Mouse (Mus musculus) limb, embryonic 12.5 days (tissue): ENCODE data around the gene Arhgef25. TPM values are rescaled to one million over a fixed set of nuclear protein-coding genes. Genes with fewer than 3 reads are reported as not detected.
A peak's percentile ranks its signal among the peaks of the same experiment; 100 is the strongest.

Experiments used
- ATAC-seq: fragments of 200-750 bp; cut with Nextera tagmentation; 2 replicates; pipeline ENCODE4 v1.8.0; 2017; ENCODE audit warnings: low read depth, moderate TSS enrichment; ENCODE audit not compliant: insufficient number of reproducible peaks, insufficient read depth, low FRiP score, low TSS enrichment
- H3K27ac ChIP-seq: fragments of 300-500 bp; sonication (generic); 2 replicates; pipeline ENCODE4 v1.5.1; 2016; ENCODE audit warnings: mild to moderate bottlenecking, moderate library complexity
- H3K27me3 ChIP-seq: fragments of 300-500 bp; sonication (generic); 2 replicates; pipeline ENCODE4 v1.6.1; 2016; ENCODE audit warnings: mild to moderate bottlenecking, moderate library complexity
- H3K36me3 ChIP-seq: fragments of 300-500 bp; sonication (generic); 2 replicates; pipeline ENCODE4 v1.6.1; 2016; ENCODE audit warnings: mild to moderate bottlenecking, moderate library complexity
- H3K4me1 ChIP-seq: fragments of 300-500 bp; sonication (generic); replicated peaks from 2 replicates; pipeline ENCODE4 v1.6.1; 2016
- H3K4me2 ChIP-seq: fragments of 300-500 bp; sonication (generic); 2 replicates; pipeline ENCODE4 v1.6.1; 2016; ENCODE audit warnings: mild to moderate bottlenecking, moderate library complexity
- H3K4me3 ChIP-seq: fragments of 300-500 bp; sonication (generic); replicated peaks from 2 replicates; pipeline ENCODE4 v1.5.1; 2016; ENCODE audit warnings: mild to moderate bottlenecking
- H3K9ac ChIP-seq: fragments of 300-500 bp; sonication (generic); replicated peaks from 2 replicates; pipeline ENCODE4 v1.6.1; 2016; ENCODE audit warnings: mild to moderate bottlenecking, moderate library complexity
- H3K9me3 ChIP-seq: fragments of 300-500 bp; sonication (generic); 2 replicates; pipeline ENCODE4 v1.6.1; 2016; ENCODE audit warnings: mild to moderate bottlenecking, moderate library complexity
- WGBS: fragments of 180-500 bp; shearing (Covaris S2); methylation state at CpG from one replicate; pipeline ENCODE4 v1.1.7; 2016; 5-methylcytosine and 5-hydroxymethylcytosine counted together
- polyA plus RNA-seq: library from polyadenylated mRNA; unstranded; fragments of >200 nt; fragmentation: Nextera tagmentation; extraction: Ambion mirVana; gene quantifications from 2 replicates; pipeline ENCODE4 v1.2.1, GENCODE M21; 2016

Gene Arhgef25
- polyA plus RNA-seq, 1 experiment from 2014 or later = 67.5 TPM

DNA sequence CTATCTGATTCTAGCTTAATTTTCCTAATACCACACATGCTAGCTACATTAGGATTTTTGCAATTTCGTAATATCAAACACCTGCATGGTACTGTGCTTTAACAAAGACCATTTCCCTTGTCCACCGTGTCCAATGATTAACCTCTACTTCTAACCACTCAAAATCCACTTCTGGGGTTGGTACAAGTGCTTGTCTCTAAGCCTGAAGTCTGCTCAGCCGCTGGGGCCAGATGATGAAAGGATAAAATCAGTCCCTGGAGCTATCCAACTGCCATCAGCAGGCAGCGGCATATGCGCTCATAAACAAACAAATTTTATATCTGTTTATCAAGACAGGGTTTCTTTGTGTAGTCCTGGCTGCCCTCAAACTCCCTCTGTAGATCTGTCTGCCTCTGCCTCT is 14.7 kb upstream of the Arhgef25 start:
- peaks cover 84% of the 10 kb centered on the region for H3K36me3 ChIP-seq
- no peak for ATAC-seq
- H3K4me3 ChIP-seq = no peak overlapping the region
- no peak overlapping the region for H3K4me2 ChIP-seq
- H3K27me3 ChIP-seq = no peaks in the 10 kb centered on the region
- H3K9me3 ChIP-seq = no peaks in the 10 kb centered on the region
- no peak overlapping the region for H3K27ac ChIP-seq
- H3K9ac ChIP-seq = no peak overlapping the region
- no peaks in the 10 kb centered on the region for H3K4me1 ChIP-seq
- 93% methylated on average over 5 of the region's 5 CpGs for WGBS

DNA sequence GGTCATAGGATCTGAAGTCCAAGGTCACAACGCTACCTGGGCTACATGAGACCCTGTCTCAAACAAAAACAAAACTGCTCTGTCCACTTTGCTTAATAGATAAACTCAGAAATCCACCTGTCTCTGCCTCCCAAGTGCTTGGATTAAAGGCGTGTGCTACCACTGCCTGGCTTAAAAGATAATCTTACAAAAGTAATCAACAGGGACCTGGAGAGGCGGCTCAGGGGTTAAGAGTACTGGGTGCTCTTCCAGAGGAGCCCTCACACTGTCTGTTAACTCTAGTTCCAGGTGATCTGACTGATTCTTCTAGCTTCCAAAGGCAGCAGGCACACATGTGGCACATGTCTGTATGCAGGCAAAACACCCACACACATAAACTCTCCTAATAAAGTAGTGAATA is 13.2 kb upstream of the Arhgef25 start:
- 91% methylated on average over 3 of the region's 3 CpGs for WGBS
- H3K4me1 ChIP-seq = no peaks in the 10 kb centered on the region
- no peaks in the 10 kb centered on the region for H3K9me3 ChIP-seq
- no peak for ATAC-seq
- H3K4me3 ChIP-seq = no peak overlapping the region
- peaks cover 91% of the 10 kb centered on the region for H3K36me3 ChIP-seq
- no peak overlapping the region for H3K27ac ChIP-seq
- H3K27me3 ChIP-seq = no peaks in the 10 kb centered on the region
- H3K9ac ChIP-seq = no peak overlapping the region
- no peak overlapping the region for H3K4me2 ChIP-seq

DNA sequence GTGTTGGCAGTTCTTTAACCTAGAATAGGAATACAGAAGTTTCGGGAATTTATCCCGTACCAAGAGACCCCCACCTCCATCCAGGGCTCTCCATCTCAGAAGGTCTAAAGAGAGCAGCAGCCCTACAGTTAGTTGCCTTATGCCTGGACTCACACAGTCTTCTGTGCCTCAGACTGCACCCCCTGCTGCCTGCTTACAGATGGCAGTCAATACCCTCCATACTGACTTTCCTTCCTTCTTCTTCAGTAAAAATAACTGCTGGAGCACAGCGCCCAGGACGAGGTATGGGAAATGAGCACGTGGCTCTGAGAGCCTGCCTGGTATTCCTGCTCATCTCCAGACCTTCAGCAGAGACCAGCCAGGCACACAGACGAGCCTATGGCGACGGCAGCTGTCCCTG is 10.4 kb upstream of the Arhgef25 start:
- H3K27me3 ChIP-seq = no peaks in the 10 kb centered on the region
- H3K9me3 ChIP-seq = no peaks in the 10 kb centered on the region
- H3K4me1 ChIP-seq = peaks cover 11% of the 10 kb centered on the region; the same call in 1 of the 2 replicates
- 85% methylated on average over 8 of the region's 8 CpGs for WGBS
- H3K27ac ChIP-seq = no peak overlapping the region
- H3K9ac ChIP-seq = no peak overlapping the region
- H3K36me3 ChIP-seq = peaks cover 71% of the 10 kb centered on the region
- H3K4me3 ChIP-seq = no peak overlapping the region
- no peak overlapping the region for H3K4me2 ChIP-seq
- no peak for ATAC-seq

DNA sequence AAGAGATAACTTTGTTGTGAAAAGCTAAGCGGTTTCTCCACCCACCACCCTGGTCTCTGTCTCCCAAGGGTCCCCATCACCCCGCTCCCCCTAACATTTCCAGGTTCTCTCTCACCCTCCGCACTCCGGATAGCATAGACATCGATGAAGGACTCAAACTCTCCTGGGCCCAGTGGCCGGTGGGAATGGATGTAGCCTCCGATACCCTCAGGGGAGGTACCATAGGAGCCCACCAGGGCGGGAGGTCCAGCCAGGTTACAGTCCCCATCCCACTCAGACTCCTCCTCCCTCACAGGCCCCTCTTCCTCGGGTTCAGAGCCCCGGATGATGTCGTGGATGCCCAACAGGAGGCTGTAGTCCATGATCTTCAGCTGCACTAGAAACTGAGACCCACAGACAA is 9.6 kb upstream of the Arhgef25 start:
- peaks cover 16% of the 10 kb centered on the region for H3K4me1 ChIP-seq
- H3K9ac ChIP-seq = no peak overlapping the region
- peaks cover 63% of the 10 kb centered on the region for H3K36me3 ChIP-seq
- no peaks in the 10 kb centered on the region for H3K9me3 ChIP-seq
- H3K27ac ChIP-seq = no peak overlapping the region
- no peak for ATAC-seq
- no peak overlapping the region for H3K4me2 ChIP-seq
- WGBS = 83% methylated on average over 11 of the region's 11 CpGs
- H3K27me3 ChIP-seq = no peaks in the 10 kb centered on the region
- no peak overlapping the region for H3K4me3 ChIP-seq

DNA sequence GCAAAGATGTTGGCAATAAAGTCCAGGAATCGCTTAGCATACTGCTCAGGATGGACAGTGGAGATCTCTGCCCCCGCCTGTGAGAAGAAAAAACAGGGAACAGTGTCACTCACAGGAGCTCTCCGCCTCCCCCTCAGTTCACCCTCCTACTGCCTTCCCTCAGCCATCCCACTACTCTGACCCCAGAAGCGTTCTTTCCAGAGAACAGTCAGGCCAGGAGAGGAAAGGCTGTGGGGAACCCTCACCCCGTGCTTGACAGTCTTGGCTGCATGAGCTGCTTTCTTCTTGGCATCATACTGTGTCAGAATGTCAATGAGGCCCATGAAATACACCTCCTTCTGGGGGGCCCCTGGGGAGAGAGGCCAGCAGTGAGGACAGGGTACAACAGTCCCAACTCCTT is 9.2 kb upstream of the Arhgef25 start:
- peaks cover 59% of the 10 kb centered on the region for H3K36me3 ChIP-seq
- no peaks in the 10 kb centered on the region for H3K27me3 ChIP-seq
- H3K4me3 ChIP-seq = no peak overlapping the region
- WGBS = 71% methylated on average over 5 of the region's 5 CpGs
- H3K9ac ChIP-seq = 0 out of 2 replicates have a peak overlapping the region, but pooled peaks have one; percentile 18
- no peak for ATAC-seq
- no peak overlapping the region for H3K4me2 ChIP-seq
- H3K4me1 ChIP-seq = peaks cover 20% of the 10 kb centered on the region
- H3K9me3 ChIP-seq = no peaks in the 10 kb centered on the region
- H3K27ac ChIP-seq = no peak overlapping the region

DNA sequence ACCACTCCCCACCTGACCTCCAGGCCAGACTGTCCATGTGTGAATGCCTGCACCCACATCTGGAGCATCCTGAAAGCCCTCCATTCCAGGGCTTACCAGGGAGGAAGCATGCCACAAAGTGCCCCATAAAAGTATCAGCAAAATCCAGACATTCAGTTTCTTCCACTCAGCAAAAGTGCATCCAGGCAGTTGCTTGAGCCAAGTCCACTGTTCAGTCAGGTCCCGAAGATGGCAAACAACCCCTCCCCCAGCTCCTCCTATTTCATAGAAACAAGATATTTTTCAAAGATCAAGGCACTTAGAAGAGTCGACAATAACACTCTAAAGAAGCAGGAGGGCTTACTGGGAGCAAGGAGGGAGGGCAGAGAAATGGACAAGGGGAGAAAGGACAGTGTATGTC is 8.6 kb upstream of the Arhgef25 start:
- Histone ChIP-seq H3K27ac (no peak overlapping the region), H3K27me3 (no peaks in the 10 kb centered on the region)

DNA sequence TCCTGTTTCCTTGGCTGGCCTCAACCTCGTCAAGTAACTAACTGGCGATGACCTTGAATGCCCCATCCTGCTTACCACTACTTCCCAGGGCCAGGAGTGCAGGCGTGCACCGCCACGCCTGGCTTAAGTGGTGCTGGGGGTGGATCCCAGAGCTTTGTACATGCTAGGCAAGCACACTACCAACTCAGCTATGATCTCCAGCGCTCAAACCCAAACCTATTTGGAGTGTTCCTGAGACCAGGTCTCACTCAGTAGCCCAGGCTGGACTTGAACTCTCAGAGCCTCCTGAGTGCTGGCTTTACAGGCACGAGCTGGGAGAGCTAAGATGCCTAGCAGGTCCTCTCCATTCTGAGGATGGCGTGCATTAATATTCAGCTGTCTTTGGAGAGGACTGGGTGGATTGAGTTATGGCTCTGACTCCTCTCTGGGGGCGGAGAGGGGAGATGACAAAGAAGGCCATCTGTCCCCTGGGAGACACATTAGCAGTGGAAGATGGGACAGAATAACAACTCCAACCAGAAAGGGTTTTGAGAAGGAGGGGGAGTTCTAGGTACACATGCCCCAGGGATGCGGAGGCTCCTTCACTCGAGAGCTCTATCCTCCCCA is 7.7 kb upstream of the Arhgef25 start:
- H3K9me3 ChIP-seq = no peaks in the 10 kb centered on the region

More for the DNA sequence above, 8.6 kb upstream of the Arhgef25 start:
- Histone ChIP-seq H3K36me3 (peaks cover 55% of the 10 kb centered on the region), H3K4me2 (no peak overlapping the region), H3K9me3 (no peaks in the 10 kb centered on the region), H3K4me3 (no peak overlapping the region), H3K9ac (0 out of 2 replicates have a peak overlapping the region, but pooled peaks have one; percentile 18), H3K4me1 (peaks cover 20% of the 10 kb centered on the region)
- ATAC-seq = no peak
- 69% methylated on average over 2 of the region's 2 CpGs for WGBS

DNA sequence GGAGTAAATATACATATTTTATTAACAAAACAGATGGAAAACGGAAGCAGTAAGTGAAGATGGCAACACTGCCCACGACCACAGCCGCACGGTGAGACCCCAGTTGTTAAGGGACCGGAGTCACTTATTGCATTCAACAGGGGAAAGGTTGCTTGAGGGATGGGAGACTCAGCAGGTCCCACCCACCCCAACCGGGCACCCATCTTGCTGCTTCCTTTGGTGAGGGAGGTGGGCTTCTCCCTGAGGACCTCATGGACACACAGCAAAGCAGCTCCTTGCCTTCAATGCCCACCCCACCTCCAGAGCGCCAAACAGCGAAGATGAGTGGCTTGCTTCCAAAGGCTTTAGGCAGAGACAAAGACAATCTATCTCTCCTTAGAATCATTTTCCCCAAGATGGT is 7.2 kb upstream of the Arhgef25 start:
- peak overlapping the region; percentile 30; the same call in 1 of the 2 replicates for H3K27ac ChIP-seq
- H3K4me3 ChIP-seq = no peak overlapping the region
- 91% methylated on average over 8 of the region's 8 CpGs for WGBS
- no peak overlapping the region for H3K4me2 ChIP-seq
- H3K36me3 ChIP-seq = peaks cover 54% of the 10 kb centered on the region
- H3K9ac ChIP-seq = no peak overlapping the region
- no peaks in the 10 kb centered on the region for H3K9me3 ChIP-seq
- H3K4me1 ChIP-seq = peaks cover 30% of the 10 kb centered on the region
- no peaks in the 10 kb centered on the region for H3K27me3 ChIP-seq
- ATAC-seq = no peak

More for the DNA sequence above, 7.7 kb upstream of the Arhgef25 start:
- H3K4me3 ChIP-seq = no peak overlapping the region
- no peak for ATAC-seq
- no peak overlapping the region for H3K4me2 ChIP-seq
- 92% methylated on average over 11 of the region's 11 CpGs for WGBS
- peaks cover 27% of the 10 kb centered on the region for H3K4me1 ChIP-seq
- peaks cover 54% of the 10 kb centered on the region for H3K36me3 ChIP-seq
- H3K27ac ChIP-seq = no peak overlapping the region
- H3K9ac ChIP-seq = no peak overlapping the region
- H3K27me3 ChIP-seq = no peaks in the 10 kb centered on the region

DNA sequence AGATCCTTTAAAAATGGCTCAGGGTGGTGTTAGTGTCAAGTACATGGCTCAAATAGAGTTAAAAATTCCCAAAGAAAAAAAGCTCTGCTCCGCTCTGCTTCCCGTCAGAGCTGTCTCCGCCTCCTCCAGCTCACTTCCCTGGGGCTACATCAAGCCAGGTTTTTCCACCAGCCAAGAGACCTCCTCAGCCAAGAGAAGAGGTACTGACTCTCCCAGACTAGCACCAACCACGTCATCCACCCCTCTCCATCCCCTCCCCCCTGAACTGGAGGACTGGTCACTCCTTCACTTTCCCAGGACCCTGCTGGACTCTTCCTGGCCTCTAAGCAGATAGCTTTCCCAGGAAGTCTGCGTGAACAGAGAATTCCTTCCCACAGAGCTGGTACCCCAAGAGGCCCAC is 6.5 kb upstream of the Arhgef25 start:
- Histone ChIP-seq H3K9me3 (no peaks in the 10 kb centered on the region), H3K9ac (peak overlapping the region; percentile 92), H3K36me3 (peaks cover 55% of the 10 kb centered on the region), H3K4me2 (peak overlapping the region; percentile 89), H3K27ac (peak overlapping the region; percentile 94), H3K4me1 (peaks cover 30% of the 10 kb centered on the region), H3K4me3 (peak overlapping the region; percentile 96), H3K27me3 (no peaks in the 10 kb centered on the region)
- peak; percentile 68 for ATAC-seq
- WGBS = 2% methylated on average over 5 of the region's 5 CpGs

DNA sequence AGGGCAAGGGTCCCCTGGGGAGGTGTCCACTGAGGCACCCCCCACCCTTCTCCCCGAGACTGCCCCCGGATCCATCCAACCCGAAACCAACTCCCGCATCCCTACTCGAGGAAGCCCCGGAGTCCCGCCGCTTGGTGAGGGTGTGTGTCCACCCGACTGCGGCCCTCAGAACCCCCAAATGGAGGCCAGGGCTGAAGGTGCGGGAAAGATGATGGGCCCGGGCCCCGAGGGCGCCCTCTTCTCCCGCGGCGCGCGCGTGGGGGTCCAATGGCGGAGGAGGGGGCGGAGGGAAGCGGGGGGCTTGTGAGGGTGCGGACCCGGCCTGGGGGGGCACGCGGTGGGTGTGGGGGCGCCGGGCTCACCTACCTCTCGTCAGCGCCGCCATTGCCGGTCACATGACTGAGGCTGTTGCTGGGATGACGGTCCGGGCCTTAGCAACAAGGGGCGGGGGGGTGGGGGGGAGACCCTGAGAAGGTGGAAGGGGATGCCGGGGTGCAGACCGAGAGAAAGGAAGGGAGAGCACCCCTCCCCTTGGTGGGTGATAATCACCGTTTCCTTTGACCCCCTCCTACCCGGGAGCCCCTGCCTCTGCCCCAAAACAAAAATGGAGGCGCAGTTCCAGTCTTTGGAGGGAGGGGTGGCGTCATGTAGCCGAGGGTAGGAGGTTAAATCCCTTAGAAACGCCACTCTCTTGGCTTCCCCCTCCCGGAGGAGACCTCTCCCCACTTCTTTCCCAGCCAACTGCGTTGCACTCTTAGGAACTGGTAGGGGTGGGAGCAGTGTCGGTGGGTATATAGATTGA is 5.6 kb upstream of the Arhgef25 start, which contains the start of gene Dtx3:
TSS of gene Dtx3 (minus strand) at position 401 of the 802 bp plus-strand sequence.
- H3K36me3 ChIP-seq = peaks cover 61% of the 10 kb centered on the region
- WGBS = 0% methylated on average over 41 of the region's 47 CpGs
- peak; percentile 54 for ATAC-seq

DNA sequence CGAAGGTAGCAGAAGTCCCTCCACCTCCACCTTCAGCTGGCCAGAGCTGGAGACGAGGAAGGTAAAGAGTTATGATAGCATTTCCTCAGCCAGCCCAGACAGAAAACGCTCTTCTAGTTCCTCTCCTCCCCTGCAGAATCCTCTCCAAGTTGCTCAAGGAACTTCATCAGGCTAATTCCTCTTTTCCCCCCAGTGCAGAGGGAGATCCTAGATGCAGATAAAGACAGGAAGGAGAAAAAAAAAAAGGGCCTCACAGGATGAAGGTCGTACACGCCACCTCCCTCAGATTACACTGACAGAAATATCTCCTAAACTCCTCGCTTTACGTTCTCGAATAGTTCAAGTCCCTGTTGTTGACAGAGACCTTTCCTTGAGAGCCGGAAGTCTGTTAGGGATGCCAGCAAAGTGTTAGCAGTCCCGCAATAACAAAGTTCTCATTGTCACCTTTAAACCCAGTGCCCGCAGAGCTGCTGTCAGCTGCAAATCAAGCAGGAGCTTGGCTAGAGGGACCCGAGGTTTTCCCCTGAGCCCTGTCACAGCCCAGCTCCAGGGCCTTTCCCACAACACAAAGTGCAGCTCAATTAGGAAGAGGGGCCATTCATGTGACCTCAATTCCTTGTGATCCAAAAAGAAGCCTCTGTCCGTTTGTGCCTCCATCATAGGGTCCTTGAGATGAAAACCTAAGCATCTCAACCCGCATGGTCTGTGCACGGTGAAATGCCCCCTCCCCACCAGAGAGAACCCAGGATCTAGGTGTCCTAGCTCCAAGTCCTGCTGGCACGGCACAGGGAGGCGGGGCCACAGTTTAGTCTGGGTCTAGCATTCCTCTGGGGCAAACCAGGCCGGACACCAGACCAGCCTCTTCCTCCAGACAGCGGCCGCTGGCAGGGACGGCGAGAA is 4.8 kb upstream of the Arhgef25 start:
- Histone ChIP-seq H3K27me3 (no peaks in the 10 kb centered on the region), H3K9me3 (no peaks in the 10 kb centered on the region), H3K9ac (peak overlapping the region; percentile 92), H3K4me3 (peak overlapping the region; percentile 96), H3K4me1 (peaks cover 44% of the 10 kb centered on the region), H3K4me2 (peak overlapping the region; percentile 89), H3K36me3 (peaks cover 54% of the 10 kb centered on the region), H3K27ac (peak overlapping the region; percentile 94)
- ATAC-seq = 0 out of 2 replicates have a peak, but pooled peaks have one; percentile 4
- 15% methylated on average over 22 of the region's 22 CpGs for WGBS

More for the DNA sequence above, 5.6 kb upstream of the Arhgef25 start, which contains the start of gene Dtx3:
- Histone ChIP-seq H3K4me1 (peaks cover 35% of the 10 kb centered on the region), H3K9me3 (no peaks in the 10 kb centered on the region), H3K27me3 (no peaks in the 10 kb centered on the region), H3K27ac (peak within 1 kb of the TSS; percentile 94), H3K4me3 (peak within 1 kb of the TSS; percentile 96), H3K4me2 (peak within 1 kb of the TSS; percentile 89), H3K9ac (peak within 1 kb of the TSS; percentile 92)
